Mouse (Mus musculus): Measurements from ENCODE around the gene Vrk3.

Gene Vrk3

GRCm38 (mm10) chr7:44760366-44760765 is 12.2 kb downstream of the Vrk3 start:
- DNase-seq (ENCODE audit: extremely low spot score) = no peak

- no peak for DNase-seq (ENCODE audit: extremely low spot score)
These were observed 19.9 kb downstream of the Vrk3 start for GRCm38 (mm10) chr7:44768129-44768528.

- DNase-seq (ENCODE audit: extremely low spot score) = peak; percentile 75
These were observed 21.9 kb downstream of the Vrk3 start for GRCm38 (mm10) chr7:44770046-44770578.

GRCm38 (mm10) chr7:44772591-44773204 is 24.5 kb downstream of the Vrk3 start:
- no peak for DNase-seq (ENCODE audit: extremely low spot score)

- DNase-seq (ENCODE audit: extremely low spot score) = no peak
These were observed 28.8 kb downstream of the Vrk3 start for GRCm38 (mm10) chr7:44776849-44777498.

GRCm38 (mm10) chr7:44780101-44780500 is 31.9 kb downstream of the Vrk3 start:
- no peak for DNase-seq (ENCODE audit: extremely low spot score)

- no peak for DNase-seq (ENCODE audit: extremely low spot score)
These were observed 41.3 kb downstream of the Vrk3 start for GRCm38 (mm10) chr7:44789531-44789930.

GRCm38 (mm10) chr7:44790066-44790465 is 41.9 kb downstream of the Vrk3 start:
- no peak for DNase-seq (ENCODE audit: extremely low spot score)

- no peak for DNase-seq (ENCODE audit: extremely low spot score)
These were observed 44.6 kb downstream of the Vrk3 start for GRCm38 (mm10) chr7:44792781-44793180.

GRCm38 (mm10) chr7:44808927-44809326 is 60.7 kb downstream of the Vrk3 start:
- DNase-seq (ENCODE audit: extremely low spot score) = no peak

GRCm38 (mm10) chr7:44809466-44809865 is 61.3 kb downstream of the Vrk3 start:
- no peak for DNase-seq (ENCODE audit: extremely low spot score)

- no peak for DNase-seq (ENCODE audit: extremely low spot score)
These were observed 62.2 kb downstream of the Vrk3 start for GRCm38 (mm10) chr7:44810365-44810764.

- no peak for DNase-seq (ENCODE audit: extremely low spot score)
These were observed 62.8 kb downstream of the Vrk3 start for GRCm38 (mm10) chr7:44810819-44811557.

- no peak for DNase-seq (ENCODE audit: extremely low spot score)
These were observed 64.6 kb downstream of the Vrk3 start for GRCm38 (mm10) chr7:44812651-44813325.

GRCm38 (mm10) chr7:44813985-44814384 is 65.8 kb downstream of the Vrk3 start:
- no peak for DNase-seq (ENCODE audit: extremely low spot score)

GRCm38 (mm10) chr7:44814423-44814822 is 66.2 kb downstream of the Vrk3 start:
- DNase-seq (ENCODE audit: extremely low spot score) = no peak

GRCm38 (mm10) chr7:44814952-44815553 is 66.8 kb downstream of the Vrk3 start:
- no peak for DNase-seq (ENCODE audit: extremely low spot score)

GRCm38 (mm10) chr7:44815721-44816469 is 67.7 kb downstream of the Vrk3 start, which contains the start of the genes Nup62 and Il4i1:
Gene Nup62 (plus strand): TSS chr7:44816088.
Gene Il4i1 (plus strand): TSS chr7:44816387.
- peak; percentile 99 for DNase-seq (ENCODE audit: extremely low spot score)

- DNase-seq (ENCODE audit: extremely low spot score) = peak; percentile 59
These were observed 68.3 kb downstream of the Vrk3 start, which contains the start of gene Atf5 for GRCm38 (mm10) chr7:44816470-44817021. Gene Atf5 (minus strand): TSS chr7:44816658.

- no peak for DNase-seq (ENCODE audit: extremely low spot score)
These were observed 69.2 kb downstream of the Vrk3 start for GRCm38 (mm10) chr7:44817441-44817840.

Measured in embryo, embryonic 9.5 days (tissue).